Mouse (Mus musculus) frontal cortex, postnatal 25 days (tissue): ENCODE measurements at regions not wholly inside any gene's neighbourhood (a gene's known extent, or its start where the extent isn't known, plus 50 kb on each side); places are given as distances from the start of the nearest gene placed in this dataset.
"Not testable (repeated sequence)": the region's sequence is repeated elsewhere in the genome, so short reads cannot be mapped to it uniquely, and the experiment has no call there.

Experiments used
- DNase-seq, 2 experiments: peaks; one replicate each; pipeline ENCODE4 v3.0.0; 2022; ENCODE audit warnings: low spot score in 2 of 2

GRCm38 (mm10) chr1:30751138-30751907 lies 122.4 kb downstream of the Phf3 start:
- DNase-seq = no peak

- no peak for DNase-seq
These were observed 131.8 kb downstream of the Phf3 start for GRCm38 (mm10) chr1:30741955-30742354.

- DNase-seq = peak in 1 of 2 experiments; percentile 51
These were observed 132.9 kb downstream of the Phf3 start for GRCm38 (mm10) chr1:30740831-30741230.

- no peak for DNase-seq
These were observed 152.2 kb downstream of the Phf3 start for GRCm38 (mm10) chr1:30721519-30721918.

- DNase-seq = no peak
These were observed 152.9 kb downstream of the Phf3 start for GRCm38 (mm10) chr1:30720829-30721228.

GRCm38 (mm10) chr1:30718578-30718977 lies 155.1 kb downstream of the Phf3 start:
- DNase-seq = no peak

- no peak for DNase-seq
These were observed 157.4 kb downstream of the Phf3 start for GRCm38 (mm10) chr1:30716346-30716745.

GRCm38 (mm10) chr1:30701116-30701515 lies 172.6 kb downstream of the Phf3 start:
- no peak for DNase-seq

GRCm38 (mm10) chr1:30700399-30701081 lies 173.2 kb downstream of the Phf3 start:
- no peak for DNase-seq

GRCm38 (mm10) chr1:30696342-30696741 lies 177.4 kb downstream of the Phf3 start:
- DNase-seq = no peak

- no peak for DNase-seq
These were observed 188.4 kb downstream of the Phf3 start for GRCm38 (mm10) chr1:30685318-30685717.

- no peak for DNase-seq
These were observed 189.8 kb downstream of the Phf3 start for GRCm38 (mm10) chr1:30683889-30684288.

GRCm38 (mm10) chr1:30639807-30640206 lies 233.9 kb downstream of the Phf3 start:
- no peak for DNase-seq

GRCm38 (mm10) chr1:30632760-30633159 lies 241.0 kb downstream of the Phf3 start:
- DNase-seq = no peak

GRCm38 (mm10) chr1:30627796-30628195 lies 245.9 kb downstream of the Phf3 start:
- DNase-seq = not testable (repeated sequence)

- no peak for DNase-seq
These were observed 278.5 kb downstream of the Phf3 start for GRCm38 (mm10) chr1:30595122-30595730.

GRCm38 (mm10) chr1:30594036-30594435 lies 279.7 kb downstream of the Phf3 start:
- no peak for DNase-seq

- no peak for DNase-seq
These were observed 283.0 kb downstream of the Phf3 start for GRCm38 (mm10) chr1:30590721-30591120.

GRCm38 (mm10) chr1:30588885-30589284 lies 284.8 kb downstream of the Phf3 start:
- no peak for DNase-seq

GRCm38 (mm10) chr1:30588336-30588735 lies 285.4 kb downstream of the Phf3 start:
- DNase-seq = no peak

- DNase-seq = no peak
These were observed 288.9 kb downstream of the Phf3 start for GRCm38 (mm10) chr1:30584806-30585205.

- no peak for DNase-seq
These were observed 289.9 kb downstream of the Phf3 start for GRCm38 (mm10) chr1:30583860-30584259.

- DNase-seq = no peak
These were observed 309.0 kb downstream of the Phf3 start for GRCm38 (mm10) chr1:30564757-30565156.
